Mouse (Mus musculus) forebrain, embryonic 16.5 days (tissue): Measurements from ENCODE around the gene Vcp. TPM values are rescaled to one million over a fixed set of nuclear protein-coding genes. Genes with fewer than 3 reads are reported as not detected.
A peak's percentile ranks its signal among the peaks of the same experiment; 100 is the strongest.

ENCODE experiments used
- ATAC-seq: fragments of 200-750 bp; cut with Nextera tagmentation; 2 replicates; pipeline ENCODE4 v1.8.0; 2017; ENCODE audit warnings: mild to moderate bottlenecking, moderate library complexity
- H3K27ac ChIP-seq: fragments of 300-500 bp; sonication (generic); 2 replicates; pipeline ENCODE4 v1.5.1; 2014; ENCODE audit warnings: low read length, control low read depth
- H3K27me3 ChIP-seq: fragments of 300-500 bp; sonication (generic); replicated peaks from 2 replicates; pipeline ENCODE4 v1.6.1; 2014; ENCODE audit warnings: low read length; ENCODE audit not compliant: control insufficient read depth, insufficient read depth
- H3K36me3 ChIP-seq: fragments of 300-500 bp; sonication (generic); 2 replicates; pipeline ENCODE4 v1.6.1; 2014; ENCODE audit not compliant: control insufficient read depth, insufficient read depth
- H3K4me1 ChIP-seq: fragments of 300-500 bp; sonication (generic); replicated peaks from 2 replicates; pipeline ENCODE4 v1.6.1; 2014; ENCODE audit warnings: low read length; ENCODE audit not compliant: control insufficient read depth, insufficient read depth
- H3K4me2 ChIP-seq: fragments of 300-500 bp; sonication (generic); 2 replicates; pipeline ENCODE4 v1.6.1; 2014; ENCODE audit warnings: mild to moderate bottlenecking, low read length, control low read depth
- H3K4me3 ChIP-seq: fragments of 300-500 bp; sonication (generic); replicated peaks from 2 replicates; pipeline ENCODE4 v1.5.1; 2014; ENCODE audit warnings: mild to moderate bottlenecking, low read length, control low read depth
- H3K9ac ChIP-seq: fragments of 300-500 bp; sonication (generic); replicated peaks from 2 replicates; pipeline ENCODE4 v1.6.1; 2014; ENCODE audit warnings: low read depth, low read length, control low read depth
- H3K9me3 ChIP-seq: fragments of 300-500 bp; sonication (generic); 2 replicates; pipeline ENCODE4 v1.6.1; 2016; ENCODE audit warnings: low read length; ENCODE audit not compliant: control insufficient read depth
- WGBS: fragments of 180-500 bp; shearing (Covaris S2); extraction: QIAGEN DNeasy Blood & Tissue Kit; methylation state at CpG from one replicate; pipeline ENCODE4 v1.1.7; 2014; 5-methylcytosine and 5-hydroxymethylcytosine counted together
- polyA plus RNA-seq: library from polyadenylated mRNA; unstranded; fragments of >200 nt; fragmentation: Nextera tagmentation; extraction: Ambion mirVana; gene quantifications from 2 replicates; pipeline ENCODE4 v1.2.1, GENCODE M21; 2015

Vcp gene
- polyA plus RNA-seq, 1 experiment from 2014 or later: 509 TPM

GRCm38 (mm10) chr4:43031237-43031995, 31.1 kb upstream of the Vcp start, which contains the start of gene Stoml2:
TSS of gene Stoml2 (minus strand) at chr4:43031710.
- peak within 1 kb of the TSS; percentile 75 for H3K4me2 ChIP-seq
- peak within 1 kb of the TSS; percentile 86 for H3K9ac ChIP-seq
- H3K27ac ChIP-seq: peak within 1 kb of the TSS; percentile 80
- ATAC-seq: peak; percentile 97
- peak within 1 kb of the TSS; percentile 72 for H3K4me3 ChIP-seq
- no peaks in the 10 kb centered on the region for H3K27me3 ChIP-seq
- under 1% methylated on average over 38 of the region's 38 CpGs for WGBS
- peaks cover 15% of the 10 kb centered on the region for H3K4me1 ChIP-seq
- H3K36me3 ChIP-seq: peaks cover 27% of the 10 kb centered on the region
- no peaks in the 10 kb centered on the region for H3K9me3 ChIP-seq

- ATAC-seq: peak; percentile 56
- WGBS: 1% methylated on average over 28 of the region's 28 CpGs
- no peaks in the 10 kb centered on the region for H3K9me3 ChIP-seq
- H3K27me3 ChIP-seq: no peaks in the 10 kb centered on the region
- peak overlapping the region; percentile 80 for H3K27ac ChIP-seq
- H3K9ac ChIP-seq: peak overlapping the region; percentile 86
- peak overlapping the region; percentile 75 for H3K4me2 ChIP-seq
- peak overlapping the region; percentile 72 for H3K4me3 ChIP-seq
- H3K36me3 ChIP-seq: peaks cover 22% of the 10 kb centered on the region
- H3K4me1 ChIP-seq: peaks cover 15% of the 10 kb centered on the region
Measured at GRCm38 (mm10) chr4:43030780-43031230, 30.5 kb upstream of the Vcp start.

- 79% methylated on average over 9 of the region's 9 CpGs for WGBS
- Histone ChIP-seq H3K9ac (peak overlapping the region; percentile 86), H3K4me2 (peak overlapping the region; percentile 75), H3K36me3 (peaks cover 19% of the 10 kb centered on the region), H3K4me3 (peak overlapping the region; percentile 72), H3K4me1 (peaks cover 15% of the 10 kb centered on the region), H3K9me3 (no peaks in the 10 kb centered on the region), H3K27ac (no peak overlapping the region; the same call in 1 of the 2 replicates), H3K27me3 (no peaks in the 10 kb centered on the region)
- ATAC-seq: no peak
Measured at GRCm38 (mm10) chr4:43030352-43030751, 30.0 kb upstream of the Vcp start.

GRCm38 (mm10) chr4:43029749-43030148, 29.4 kb upstream of the Vcp start:
- Histone ChIP-seq H3K36me3 (peaks cover 15% of the 10 kb centered on the region), H3K9me3 (no peaks in the 10 kb centered on the region), H3K9ac (no peak overlapping the region), H3K27me3 (no peaks in the 10 kb centered on the region), H3K4me1 (peaks cover 19% of the 10 kb centered on the region), H3K4me2 (no peak overlapping the region), H3K27ac (no peak overlapping the region), H3K4me3 (no peak overlapping the region)
- WGBS: 91% methylated on average over 9 of the region's 9 CpGs
- ATAC-seq: no peak

- 91% methylated on average over 7 of the region's 7 CpGs for WGBS
- no peak for ATAC-seq
- no peak overlapping the region for H3K4me3 ChIP-seq
- no peaks in the 10 kb centered on the region for H3K27me3 ChIP-seq
- no peaks in the 10 kb centered on the region for H3K9me3 ChIP-seq
- peaks cover 15% of the 10 kb centered on the region for H3K36me3 ChIP-seq
- no peak overlapping the region for H3K4me2 ChIP-seq
- H3K27ac ChIP-seq: no peak overlapping the region
- H3K9ac ChIP-seq: no peak overlapping the region
- peaks cover 25% of the 10 kb centered on the region for H3K4me1 ChIP-seq
Measured at GRCm38 (mm10) chr4:43029121-43029520, 28.8 kb upstream of the Vcp start.

- ATAC-seq: peak; percentile 95
- H3K4me3 ChIP-seq: peak within 1 kb of the TSS; percentile 66
- 8% methylated on average over 42 of the region's 42 CpGs for WGBS
- H3K9me3 ChIP-seq: no peaks in the 10 kb centered on the region
- H3K27me3 ChIP-seq: no peaks in the 10 kb centered on the region
- H3K36me3 ChIP-seq: peaks cover 9% of the 10 kb centered on the region
- peak within 1 kb of the TSS; percentile 58 for H3K4me2 ChIP-seq
- peak within 1 kb of the TSS; percentile 61 for H3K9ac ChIP-seq
- peak within 1 kb of the TSS; percentile 92 for H3K27ac ChIP-seq
- H3K4me1 ChIP-seq: peaks cover 18% of the 10 kb centered on the region
Measured at GRCm38 (mm10) chr4:43025084-43025960, 25.0 kb upstream of the Vcp start, which contains the start of gene Pigo. TSS of gene Pigo (minus strand) at chr4:43025819.

GRCm38 (mm10) chr4:43024673-43025072, 24.4 kb upstream of the Vcp start:
- Histone ChIP-seq H3K36me3 (peaks cover 9% of the 10 kb centered on the region), H3K27ac (no peak overlapping the region), H3K4me3 (peak overlapping the region; percentile 66), H3K4me2 (peak overlapping the region; percentile 58), H3K9me3 (no peaks in the 10 kb centered on the region), H3K4me1 (peaks cover 15% of the 10 kb centered on the region), H3K27me3 (no peaks in the 10 kb centered on the region), H3K9ac (peak overlapping the region; percentile 61; the same call in 1 of the 2 replicates)
- WGBS: 84% methylated on average over 14 of the region's 14 CpGs
- no peak for ATAC-seq

GRCm38 (mm10) chr4:43021341-43021740, 21.0 kb upstream of the Vcp start:
- peaks cover 13% of the 10 kb centered on the region for H3K36me3 ChIP-seq
- H3K9me3 ChIP-seq: no peaks in the 10 kb centered on the region
- H3K27ac ChIP-seq: no peak overlapping the region
- no peak overlapping the region for H3K9ac ChIP-seq
- no peaks in the 10 kb centered on the region for H3K27me3 ChIP-seq
- no peak overlapping the region for H3K4me2 ChIP-seq
- ATAC-seq: no peak
- WGBS: 67% methylated on average over 17 of the region's 17 CpGs
- H3K4me1 ChIP-seq: peaks cover 15% of the 10 kb centered on the region
- H3K4me3 ChIP-seq: no peak overlapping the region

GRCm38 (mm10) chr4:43020876-43021275, 20.6 kb upstream of the Vcp start:
- peaks cover 15% of the 10 kb centered on the region for H3K4me1 ChIP-seq
- H3K36me3 ChIP-seq: peaks cover 13% of the 10 kb centered on the region

More at GRCm38 (mm10) chr4:43020876-43021275, 20.6 kb upstream of the Vcp start:
- no peaks in the 10 kb centered on the region for H3K27me3 ChIP-seq
- WGBS: 84% methylated on average over 16 of the region's 16 CpGs
- H3K27ac ChIP-seq: no peak overlapping the region
- no peaks in the 10 kb centered on the region for H3K9me3 ChIP-seq
- no peak overlapping the region for H3K4me3 ChIP-seq
- no peak overlapping the region for H3K9ac ChIP-seq
- no peak for ATAC-seq
- no peak overlapping the region for H3K4me2 ChIP-seq
